Mouse (Mus musculus): ENCODE measurements around the gene Gm2381.
"Not testable (repeated sequence)": the region's sequence is repeated elsewhere in the genome, so short reads cannot be mapped to it uniquely, and the experiment has no call there.

Gm2381 gene

GRCm38 (mm10) chr7:42866801-42867458 lies at the start of gene Gm2381:
Gm2381 (minus strand) TSS chr7:42867234.
- DNase-seq (ENCODE audit: low spot score in 2 of 2), result not testable (repeated sequence)

GRCm38 (mm10) chr7:42898067-42898466 lies 31.0 kb upstream of the Gm2381 start:
- not testable (repeated sequence) for DNase-seq (ENCODE audit: low spot score in 2 of 2)

GRCm38 (mm10) chr7:42878090-42878489 lies 11.1 kb upstream of the Gm2381 start:
- DNase-seq (ENCODE audit: low spot score in 2 of 2), result no peak

- not testable (repeated sequence) for DNase-seq (ENCODE audit: low spot score in 2 of 2)
Observed at GRCm38 (mm10) chr7:42838366-42838765, 28.7 kb downstream of the Gm2381 start.

- no peak for DNase-seq (ENCODE audit: low spot score in 2 of 2)
Observed at GRCm38 (mm10) chr7:42832221-42832620, 34.8 kb downstream of the Gm2381 start.

GRCm38 (mm10) chr7:42793425-42793824 lies 73.6 kb downstream of the Gm2381 start, which contains the start of gene Vmn2r62:
Vmn2r62 (minus strand) TSS chr7:42793525.
- not testable (repeated sequence) for DNase-seq (ENCODE audit: low spot score in 2 of 2)
